Mouse (Mus musculus) kidney, embryonic 14.5 days (tissue): ENCODE measurements around the gene Wdr83. TPM values are rescaled to one million over a fixed set of nuclear protein-coding genes. Genes with fewer than 3 reads are reported as not detected.
"Not testable (repeated sequence)": the region's sequence is repeated elsewhere in the genome, so short reads cannot be mapped to it uniquely, and the experiment has no call there.

Experiments
- ATAC-seq: fragments of 200-750 bp; cut with Nextera tagmentation; 2 replicates; pipeline ENCODE4 v1.8.0; 2017; ENCODE audit warnings: moderate number of reproducible peaks, mild to moderate bottlenecking, moderate TSS enrichment, moderate library complexity; ENCODE audit not compliant: low FRiP score, low TSS enrichment
- H3K27ac ChIP-seq: fragments of 300-500 bp; sonication (generic); 2 replicates; pipeline ENCODE4 v1.5.1; 2014; ENCODE audit warnings: low read depth, mild to moderate bottlenecking, low read length, moderate library complexity, mixed read lengths
- H3K27me3 ChIP-seq: fragments of 300-500 bp; sonication (generic); 2 replicates; pipeline ENCODE4 v1.6.1; 2014; ENCODE audit warnings: mild to moderate bottlenecking, low read length; ENCODE audit not compliant: control insufficient read depth, insufficient read depth
- H3K36me3 ChIP-seq: fragments of 300-500 bp; sonication (generic); 2 replicates; pipeline ENCODE4 v1.6.1; 2014; ENCODE audit warnings: low read length, mixed read lengths; ENCODE audit not compliant: control insufficient read depth, insufficient read depth
- H3K4me1 ChIP-seq: fragments of 300-500 bp; sonication (generic); 2 replicates; pipeline ENCODE4 v1.6.1; 2014; ENCODE audit warnings: low read length, mixed read lengths; ENCODE audit not compliant: control insufficient read depth, insufficient read depth
- H3K4me2 ChIP-seq: fragments of 300-500 bp; sonication (generic); replicated peaks from 2 replicates; pipeline ENCODE4 v1.6.1; 2014; ENCODE audit warnings: low read depth, mild to moderate bottlenecking, low read length
- H3K4me3 ChIP-seq: fragments of 300-500 bp; sonication (generic); 2 replicates; pipeline ENCODE4 v1.5.1; 2014; ENCODE audit warnings: mild to moderate bottlenecking, low read length
- H3K9ac ChIP-seq: fragments of 300-500 bp; sonication (generic); 2 replicates; pipeline ENCODE4 v1.6.1; 2014; ENCODE audit warnings: low read depth, mild to moderate bottlenecking, low read length, moderate library complexity
- H3K9me3 ChIP-seq: fragments of 300-500 bp; sonication (generic); 2 replicates; pipeline ENCODE4 v1.6.1; 2016; ENCODE audit warnings: low read length; ENCODE audit not compliant: control insufficient read depth
- WGBS: fragments of 180-500 bp; shearing (Covaris S2); extraction: QIAGEN DNeasy Blood & Tissue Kit; methylation state at CpG from one replicate; pipeline ENCODE4 v1.1.7; 2014; 5-methylcytosine and 5-hydroxymethylcytosine counted together
- polyA plus RNA-seq: library from polyadenylated mRNA; unstranded; fragments of >200 nt; fragmentation: Nextera tagmentation; extraction: Ambion mirVana; gene quantifications from 2 replicates; pipeline ENCODE4 v1.2.1, GENCODE M21; 2014

The Wdr83 gene
- 43.4 and 44.9 TPM in 2 replicates for polyA plus RNA-seq

DNA sequence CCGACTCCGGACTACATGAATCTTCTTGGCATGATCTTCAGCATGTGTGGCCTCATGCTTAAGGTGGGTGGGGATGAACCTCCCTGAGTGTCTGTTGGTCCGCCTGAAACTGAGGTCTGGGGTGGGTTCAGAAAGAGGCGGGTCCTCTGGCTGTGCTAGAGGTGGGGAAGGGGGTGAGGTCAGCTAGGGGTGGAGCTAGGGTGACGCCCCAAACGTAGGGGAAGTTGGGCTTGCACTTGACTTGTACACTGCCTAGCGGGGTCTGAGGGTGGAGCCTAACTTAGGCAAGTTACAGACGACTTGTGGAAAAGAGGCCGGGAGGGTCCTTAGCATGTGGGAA lies at the start of gene Wdr83:
Gene Wdr83 (minus strand): TSS at position 91 of the 340 bp plus-strand sequence.
- peak within 1 kb of the TSS; percentile 95 for H3K4me3 ChIP-seq
- H3K36me3 ChIP-seq: peaks cover 24% of the 10 kb centered on the region
- H3K9me3 ChIP-seq: no peaks in the 10 kb centered on the region
- H3K27ac ChIP-seq: peak within 1 kb of the TSS; percentile 79
- WGBS: under 1% methylated on average over 9 of the region's 9 CpGs
- H3K9ac ChIP-seq: peak within 1 kb of the TSS; percentile 88
- H3K4me2 ChIP-seq: peak within 1 kb of the TSS; percentile 88
- peaks cover 11% of the 10 kb centered on the region; the same call in 1 of the 2 replicates for H3K4me1 ChIP-seq
- ATAC-seq: peak; percentile 61
- no peaks in the 10 kb centered on the region for H3K27me3 ChIP-seq

DNA sequence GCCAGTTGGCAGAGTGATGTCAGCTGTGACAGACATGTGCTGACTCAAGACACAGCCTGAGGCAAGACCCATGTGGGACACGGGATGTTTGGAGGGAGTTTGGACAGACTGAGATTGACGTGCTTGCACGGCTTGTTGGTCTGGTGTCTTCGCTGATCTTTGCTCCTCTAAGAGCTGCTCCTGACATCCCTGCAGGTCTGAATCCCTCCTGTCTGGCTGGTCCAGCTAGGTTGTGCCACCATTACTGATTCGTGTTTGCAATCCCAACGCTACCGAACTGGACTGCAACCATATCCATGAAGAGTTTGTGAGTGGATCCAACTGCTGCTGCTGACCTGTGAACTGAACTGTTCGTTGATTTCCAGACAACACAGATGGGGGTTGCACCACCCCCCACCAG lies 42.6 kb upstream of the Wdr83 start:
- Histone ChIP-seq H3K4me1 (no peaks in the 10 kb centered on the region), H3K27me3 (no peaks in the 10 kb centered on the region), H3K9me3 (no peaks in the 10 kb centered on the region), H3K9ac (no peak overlapping the region), H3K27ac (no peak overlapping the region), H3K36me3 (no peaks in the 10 kb centered on the region), H3K4me2 (no peak overlapping the region), H3K4me3 (no peak overlapping the region)
- no peak for ATAC-seq
- 90% methylated on average over 8 of the region's 8 CpGs for WGBS

DNA sequence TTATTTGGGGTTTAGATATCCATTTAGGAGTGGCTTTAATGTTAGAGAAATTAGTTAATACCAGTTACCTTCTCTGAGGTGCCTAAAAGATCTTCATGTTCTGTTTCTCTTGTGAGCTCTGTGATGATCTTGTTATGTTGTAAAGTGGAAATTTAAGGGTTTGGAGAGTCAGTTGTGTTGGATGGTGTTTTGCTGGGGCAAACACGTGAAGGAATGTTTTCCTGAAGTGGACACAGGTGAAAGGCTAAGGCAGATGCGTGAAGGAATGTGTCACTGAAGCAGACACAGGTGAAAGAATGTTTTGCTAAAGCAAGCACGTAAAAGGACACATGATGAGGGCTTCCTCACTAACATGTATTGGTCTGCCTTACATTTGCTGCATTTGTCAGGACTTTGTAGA lies 41.9 kb upstream of the Wdr83 start, which contains the start of gene Zfp791:
Gene Zfp791 (minus strand): TSS at position 101 of the 400 bp plus-strand sequence.
- Histone ChIP-seq H3K4me2 (no peak within 1 kb of the TSS), H3K36me3 (no peaks in the 10 kb centered on the region), H3K4me1 (no peaks in the 10 kb centered on the region), H3K27ac (no peak within 1 kb of the TSS), H3K9me3 (no peaks in the 10 kb centered on the region), H3K27me3 (no peaks in the 10 kb centered on the region), H3K9ac (no peak within 1 kb of the TSS), H3K4me3 (no peak within 1 kb of the TSS)
- ATAC-seq: no peak
- 68% methylated on average over 3 of the region's 3 CpGs for WGBS

DNA sequence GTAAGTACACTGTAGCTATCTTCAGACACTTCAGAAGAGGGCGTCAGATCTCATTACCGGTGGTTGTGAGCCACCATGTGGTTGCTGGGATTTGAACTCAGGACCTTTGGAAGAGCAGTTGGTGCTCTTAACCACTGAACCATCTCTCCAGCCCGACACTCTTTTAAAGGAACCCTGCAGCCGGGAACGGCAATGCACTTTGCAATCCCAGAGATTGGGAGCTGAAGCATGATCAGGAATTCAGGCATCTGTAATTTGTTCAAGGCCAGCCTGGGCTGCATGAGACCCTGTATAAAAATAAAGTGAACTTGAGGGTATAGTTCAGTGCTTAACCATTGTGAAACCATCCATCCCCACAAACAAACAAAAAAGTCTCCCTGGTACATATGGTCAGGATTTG lies 39.1 kb upstream of the Wdr83 start:
- H3K27ac ChIP-seq, H3K4me3 ChIP-seq, H3K36me3 ChIP-seq, H3K27me3 ChIP-seq, H3K4me1 ChIP-seq, ATAC-seq, H3K9me3 ChIP-seq, H3K9ac ChIP-seq, H3K4me2 ChIP-seq: not testable (repeated sequence)
- WGBS: 80% methylated on average over 5 of the region's 5 CpGs

DNA sequence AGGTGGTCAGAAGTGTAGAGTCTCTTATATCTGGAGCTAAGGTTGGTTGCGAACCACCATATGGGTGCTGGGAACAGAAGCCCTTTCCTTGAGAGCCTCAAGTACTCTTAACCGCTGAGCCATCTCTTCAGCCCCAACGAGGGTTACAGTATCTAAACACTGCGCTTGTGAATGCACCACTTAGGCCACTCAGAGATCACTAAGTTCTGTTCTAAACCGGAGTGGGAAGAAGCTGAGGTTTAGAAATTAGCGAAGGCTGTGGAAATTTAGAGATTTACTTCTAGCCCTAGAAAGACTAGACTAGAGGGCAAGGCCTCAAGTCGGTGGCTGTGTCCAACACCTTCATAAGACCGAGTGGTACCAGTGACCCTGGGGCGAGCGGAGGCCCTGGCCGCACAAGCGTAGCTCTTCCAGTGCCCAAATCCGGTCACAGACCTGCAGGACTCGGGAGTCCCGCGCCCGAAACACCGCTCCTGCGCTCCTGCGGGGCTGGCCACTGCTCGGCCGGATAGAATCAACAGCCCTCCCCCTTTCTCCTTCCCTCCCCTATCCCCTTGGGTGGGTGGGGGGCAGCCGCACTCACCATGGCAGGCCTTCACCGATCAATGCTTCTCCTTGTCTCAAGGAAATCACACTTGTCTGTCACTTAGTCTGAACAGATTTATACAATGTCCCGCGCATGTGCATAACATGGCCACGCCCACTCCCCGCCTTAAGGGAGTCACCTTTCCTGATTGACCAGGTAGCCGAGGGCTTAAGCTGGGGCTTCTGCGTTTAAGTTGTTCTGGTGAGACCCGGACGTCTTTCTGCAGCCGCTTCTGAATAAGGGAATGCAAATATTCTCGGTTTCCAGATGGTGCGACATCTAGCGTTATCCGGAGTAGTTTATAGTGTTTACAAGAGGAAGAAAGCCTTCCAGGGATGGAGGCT lies 38.2 kb upstream of the Wdr83 start:
- Histone ChIP-seq H3K27ac (peak overlapping the region; percentile 51; the same call in 1 of the 2 replicates), H3K36me3 (no peaks in the 10 kb centered on the region), H3K27me3 (no peaks in the 10 kb centered on the region), H3K4me2 (peak overlapping the region; percentile 68), H3K9me3 (no peaks in the 10 kb centered on the region), H3K4me3 (peak overlapping the region; percentile 64), H3K9ac (peak overlapping the region; percentile 60), H3K4me1 (no peaks in the 10 kb centered on the region)
- peak; percentile 93 for ATAC-seq
- WGBS: 7% methylated on average over 37 of the region's 37 CpGs

DNA sequence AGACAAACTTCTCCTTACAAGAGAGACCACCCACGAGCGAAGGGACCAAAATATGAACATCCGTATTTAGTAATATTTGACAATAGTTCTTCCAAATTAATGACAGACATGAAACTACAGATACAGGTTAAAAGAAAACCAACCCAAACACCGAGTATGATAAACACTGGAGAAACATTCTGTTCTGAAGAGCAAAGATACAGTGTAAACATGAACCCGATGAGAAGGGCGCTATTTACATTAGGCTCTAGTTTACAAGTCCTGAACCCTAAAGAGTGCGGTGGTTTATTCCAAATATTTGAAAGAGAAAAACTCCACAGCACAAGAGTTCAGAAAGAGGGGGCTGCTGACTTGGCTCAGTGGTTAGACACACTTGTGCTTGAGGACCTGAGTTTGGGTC lies 35.9 kb upstream of the Wdr83 start:
- Histone ChIP-seq H3K4me1 (no peaks in the 10 kb centered on the region), H3K36me3 (no peaks in the 10 kb centered on the region), H3K9ac (no peak overlapping the region), H3K4me2 (no peak overlapping the region), H3K9me3 (no peaks in the 10 kb centered on the region; the same call in 1 of the 2 replicates), H3K27ac (no peak overlapping the region), H3K27me3 (no peaks in the 10 kb centered on the region), H3K4me3 (no peak overlapping the region)
- 95% methylated on average over 7 of the region's 7 CpGs for WGBS
- no peak for ATAC-seq

DNA sequence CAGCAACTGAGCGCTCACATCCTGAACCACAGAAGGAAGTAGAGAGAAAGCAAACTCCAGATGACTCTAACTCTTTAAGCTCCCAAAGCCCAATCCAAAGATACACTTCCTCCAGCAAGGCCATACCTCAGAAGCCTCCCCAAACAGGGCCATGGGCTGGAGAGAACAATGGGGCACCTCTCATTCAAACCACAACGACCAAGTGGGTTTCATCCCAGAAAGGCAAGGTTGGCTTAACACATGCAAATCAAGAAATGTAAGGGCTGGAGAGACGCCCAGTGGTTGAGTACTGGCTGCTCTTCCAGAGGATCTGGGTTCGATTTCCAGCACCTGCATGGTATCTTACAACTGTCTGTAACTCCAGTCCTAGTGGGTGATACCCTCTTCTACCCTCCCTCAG lies 34.4 kb upstream of the Wdr83 start:
- Histone ChIP-seq H3K27me3 (no peaks in the 10 kb centered on the region), H3K4me3 (no peak overlapping the region), H3K4me1 (no peaks in the 10 kb centered on the region), H3K27ac (no peak overlapping the region), H3K9ac (no peak overlapping the region), H3K9me3 (no peaks in the 10 kb centered on the region; the same call in 1 of the 2 replicates), H3K4me2 (no peak overlapping the region), H3K36me3 (peaks cover 6% of the 10 kb centered on the region; the same call in 1 of the 2 replicates)
- 78% methylated on average over 4 of the region's 4 CpGs for WGBS
- no peak for ATAC-seq

DNA sequence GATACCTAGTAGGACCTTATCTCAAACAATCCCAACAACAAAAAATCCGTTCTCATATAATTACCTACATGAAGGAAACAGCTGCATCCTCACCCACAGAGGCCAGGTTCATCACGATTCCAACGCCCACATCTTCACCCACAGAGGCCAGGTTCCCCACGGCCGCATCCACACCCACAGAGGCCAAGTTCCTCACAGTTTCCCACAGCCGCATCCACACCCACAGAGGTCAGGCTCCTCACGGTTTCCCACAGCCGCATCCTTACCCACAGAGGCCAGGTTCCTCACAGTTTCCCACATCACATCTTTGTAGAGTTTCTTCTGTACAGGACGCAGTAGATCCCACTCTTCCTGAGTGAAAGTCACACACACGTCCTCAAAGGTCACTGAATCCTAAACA lies 32.1 kb upstream of the Wdr83 start:
- no peak overlapping the region for H3K4me3 ChIP-seq
- H3K4me1 ChIP-seq: no peaks in the 10 kb centered on the region
- 94% methylated on average over 10 of the region's 10 CpGs for WGBS
- peaks cover 13% of the 10 kb centered on the region for H3K36me3 ChIP-seq
- H3K4me2 ChIP-seq: no peak overlapping the region
- H3K27me3 ChIP-seq: no peaks in the 10 kb centered on the region
- H3K9ac ChIP-seq: no peak overlapping the region
- H3K27ac ChIP-seq: no peak overlapping the region
- no peak for ATAC-seq
- H3K9me3 ChIP-seq: no peaks in the 10 kb centered on the region; the same call in 1 of the 2 replicates

DNA sequence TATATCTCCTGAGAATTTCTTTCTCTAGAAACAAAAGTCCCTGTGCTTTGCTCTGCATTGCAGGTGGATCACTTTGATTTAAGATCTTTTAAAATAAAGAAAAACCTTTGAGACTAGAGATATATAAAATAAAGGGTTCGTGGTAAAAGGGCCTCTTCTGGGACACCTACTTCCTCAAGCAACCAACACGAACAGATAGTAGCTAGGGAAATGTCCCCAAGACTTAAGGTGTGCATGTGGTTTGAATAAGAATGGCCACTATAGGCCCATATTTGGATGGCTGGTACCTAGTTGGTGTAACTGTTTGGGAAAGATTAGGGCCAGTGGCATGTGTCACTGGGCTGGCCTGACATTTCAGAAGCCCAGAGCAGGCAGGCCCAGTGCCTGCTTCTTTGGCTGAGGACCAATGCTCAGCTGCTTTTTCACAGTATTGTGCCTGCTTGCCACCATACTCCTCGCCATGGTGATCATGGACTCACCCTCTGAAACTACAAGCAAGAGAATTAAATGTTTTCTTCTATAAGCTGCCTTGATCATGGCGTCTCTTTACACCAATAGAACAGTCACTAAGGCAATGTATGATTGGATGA lies 19.1 kb upstream of the Wdr83 start:
- H3K27me3 ChIP-seq: no peaks in the 10 kb centered on the region
- H3K4me2 ChIP-seq: no peak overlapping the region
- H3K27ac ChIP-seq: no peak overlapping the region
- no peak overlapping the region for H3K9ac ChIP-seq
- 0 out of 2 replicates have a peak, but pooled peaks cover 3% of the 10 kb centered on the region for H3K9me3 ChIP-seq
- WGBS: 88% methylated on average over 4 of the region's 4 CpGs
- no peak for ATAC-seq
- no peaks in the 10 kb centered on the region for H3K4me1 ChIP-seq
- peaks cover 24% of the 10 kb centered on the region; the same call in 1 of the 2 replicates for H3K36me3 ChIP-seq
- no peak overlapping the region for H3K4me3 ChIP-seq
